Mouse (Mus musculus) stomach, embryonic 15.5 days (tissue): ENCODE measurements around the gene Gm13288. TPM values are rescaled to one million over a fixed set of nuclear protein-coding genes. Genes with fewer than 3 reads are reported as not detected.
A peak's percentile ranks its signal among the peaks of the same experiment; 100 is the strongest.
"Not testable (repeated sequence)": the region's sequence is repeated elsewhere in the genome, so short reads cannot be mapped to it uniquely, and the experiment has no call there.

Experiments used
- ATAC-seq: fragments of 200-750 bp; cut with Nextera tagmentation; 2 replicates; pipeline ENCODE4 v1.8.0; 2017; ENCODE audit warnings: low read depth, moderate number of reproducible peaks, moderate TSS enrichment; ENCODE audit not compliant: insufficient read depth, low FRiP score
- H3K27ac ChIP-seq: fragments of 300-500 bp; sonication (generic); 2 replicates; pipeline ENCODE4 v1.5.1; 2015; ENCODE audit warnings: mild to moderate bottlenecking, inconsistent platforms
- H3K27me3 ChIP-seq: fragments of 300-500 bp; sonication (generic); replicated peaks from 2 replicates; pipeline ENCODE4 v1.6.1; 2015; ENCODE audit warnings: inconsistent platforms
- H3K36me3 ChIP-seq: fragments of 300-500 bp; sonication (generic); 2 replicates; pipeline ENCODE4 v1.6.1; 2015; ENCODE audit warnings: inconsistent platforms
- H3K4me1 ChIP-seq: fragments of 300-500 bp; sonication (generic); 2 replicates; pipeline ENCODE4 v1.6.1; 2015; ENCODE audit warnings: inconsistent platforms
- H3K4me2 ChIP-seq: fragments of 300-500 bp; sonication (generic); 2 replicates; pipeline ENCODE4 v1.6.1; 2015; ENCODE audit warnings: mild to moderate bottlenecking, inconsistent platforms
- H3K4me3 ChIP-seq: fragments of 300-500 bp; sonication (generic); replicated peaks from 2 replicates; pipeline ENCODE4 v1.5.1; 2015; ENCODE audit warnings: inconsistent platforms
- H3K9ac ChIP-seq: fragments of 300-500 bp; sonication (generic); 2 replicates; pipeline ENCODE4 v1.6.1; 2015; ENCODE audit warnings: inconsistent platforms
- H3K9me3 ChIP-seq: fragments of 300-500 bp; sonication (generic); 2 replicates; pipeline ENCODE4 v1.6.1; 2016; ENCODE audit warnings: inconsistent platforms
- WGBS: fragments of 180-500 bp; shearing (Covaris S2); methylation state at CpG from one replicate; pipeline ENCODE4 v1.1.7; 2015; 5-methylcytosine and 5-hydroxymethylcytosine counted together
- polyA plus RNA-seq: library from polyadenylated mRNA; unstranded; fragments of >200 nt; fragmentation: Nextera tagmentation; extraction: Ambion mirVana; gene quantifications from 2 replicates; pipeline ENCODE4 v1.2.1, GENCODE M21; 2015

Gm13288 gene
- polyA plus RNA-seq: not detected in 2 replicates

DNA sequence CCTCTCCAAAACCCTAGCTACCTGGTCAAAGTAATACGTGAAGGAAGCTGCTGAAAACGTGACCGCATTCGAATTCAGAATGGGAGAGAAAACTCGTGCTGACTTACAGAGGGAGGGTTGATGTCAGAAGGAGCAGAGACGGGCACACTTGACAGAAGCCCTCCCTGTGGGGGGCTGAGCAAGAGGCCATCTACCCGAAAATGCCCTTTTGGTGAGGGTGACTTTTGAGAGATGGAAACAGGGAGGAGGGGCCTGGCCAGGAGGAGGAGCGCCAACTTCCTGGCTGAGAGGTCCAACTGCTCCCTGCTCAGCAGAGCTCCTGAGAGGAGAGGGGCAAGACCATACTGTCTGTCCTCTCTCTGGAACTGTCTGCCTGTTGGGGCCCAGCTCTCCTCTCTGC lies at the start of gene Gm13288:
Gene Gm13288 (plus strand): TSS at position 301 of the 400 bp plus-strand sequence.
- H3K36me3 ChIP-seq, ATAC-seq, H3K9me3 ChIP-seq, H3K27ac ChIP-seq, H3K4me1 ChIP-seq, H3K4me2 ChIP-seq, H3K9ac ChIP-seq, H3K27me3 ChIP-seq: not testable (repeated sequence)
- no CpG with 5 or more reads among the region's 8 CpGs for WGBS
- H3K4me3 ChIP-seq: 0 out of 2 replicates have a peak within 1 kb of the TSS, but pooled peaks have one; percentile 23

- H3K27me3 ChIP-seq, H3K36me3 ChIP-seq, H3K9me3 ChIP-seq, H3K4me1 ChIP-seq, ATAC-seq: not testable (repeated sequence)
- 9% methylated on average over 29 of the region's 31 CpGs for WGBS
- Histone ChIP-seq H3K9ac (peak overlapping the region; percentile 16; the same call in 1 of the 2 replicates), H3K4me3 (peak overlapping the region; percentile 57), H3K4me2 (peak overlapping the region; percentile 76), H3K27ac (peak overlapping the region; percentile 98)
Measured at GRCm38 (mm10) chr4:88756581-88757513, 48.5 kb upstream of the Gm13288 start.

GRCm38 (mm10) chr4:88757628-88758031 lies 47.7 kb upstream of the Gm13288 start:
- ATAC-seq: peak; percentile 100
- H3K4me3 ChIP-seq: peak overlapping the region; percentile 57
- H3K27ac ChIP-seq: peak overlapping the region; percentile 98
- peak overlapping the region; percentile 76 for H3K4me2 ChIP-seq
- WGBS: under 1% methylated on average over 21 of the region's 21 CpGs
- H3K27me3 ChIP-seq, H3K9me3 ChIP-seq, H3K36me3 ChIP-seq, H3K4me1 ChIP-seq: not testable (repeated sequence)
- H3K9ac ChIP-seq: peak overlapping the region; percentile 16; the same call in 1 of the 2 replicates

GRCm38 (mm10) chr4:88758751-88759150 lies 46.6 kb upstream of the Gm13288 start:
- not testable (repeated sequence) for H3K9ac ChIP-seq, ATAC-seq, H3K4me1 ChIP-seq, H3K9me3 ChIP-seq, H3K4me2 ChIP-seq, H3K27me3 ChIP-seq, H3K27ac ChIP-seq, H3K36me3 ChIP-seq, H3K4me3 ChIP-seq
- 81% methylated on average over 9 of the region's 9 CpGs for WGBS

DNA sequence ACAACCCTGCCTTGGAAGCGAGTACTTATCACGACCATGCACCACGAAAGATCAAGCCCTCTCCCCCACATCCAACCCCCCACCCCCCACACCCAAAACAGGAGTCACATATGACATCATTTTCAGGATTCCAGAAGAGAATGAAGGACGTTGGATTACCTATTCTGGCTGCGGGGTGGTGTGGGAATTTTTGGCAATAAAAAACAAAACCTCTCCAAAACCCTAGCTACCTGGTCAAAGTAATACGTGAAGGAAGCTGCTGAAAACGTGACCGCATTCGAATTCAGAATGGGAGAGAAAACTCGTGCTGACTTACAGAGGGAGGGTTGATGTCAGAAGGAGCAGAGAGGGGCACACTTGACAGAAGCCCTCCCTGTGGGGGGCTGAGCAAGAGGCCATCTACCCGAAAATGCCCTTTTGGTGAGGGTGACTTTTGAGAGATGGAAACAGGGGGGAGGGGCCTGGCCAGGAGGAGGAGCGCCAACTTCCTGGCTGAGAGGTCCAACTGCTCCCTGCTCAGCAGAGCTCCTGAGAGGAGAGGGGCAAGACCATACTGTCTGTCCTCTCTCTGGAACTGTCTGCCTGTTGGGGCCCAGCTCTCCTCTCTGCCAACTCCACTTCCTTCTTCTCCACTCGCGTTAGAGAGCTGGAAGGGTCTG lies 45.6 kb upstream of the Gm13288 start, which contains the start of gene Gm13283:
Gene Gm13283 (plus strand): TSS at position 510 of the 659 bp plus-strand sequence.
- peak within 1 kb of the TSS; percentile 49 for H3K4me2 ChIP-seq
- H3K36me3 ChIP-seq, H3K27me3 ChIP-seq, H3K9ac ChIP-seq, H3K4me1 ChIP-seq, H3K9me3 ChIP-seq, ATAC-seq: not testable (repeated sequence)
- peak within 1 kb of the TSS; percentile 71 for H3K27ac ChIP-seq
- WGBS: 16% methylated on average over 11 of the region's 14 CpGs
- peak within 1 kb of the TSS; percentile 36 for H3K4me3 ChIP-seq

GRCm38 (mm10) chr4:88760431-88760830 lies 44.9 kb upstream of the Gm13288 start:
- WGBS: 0% methylated on average over 26 of the region's 28 CpGs
- Histone ChIP-seq H3K27ac (peak overlapping the region; percentile 71), H3K4me3 (peak overlapping the region; percentile 36), H3K4me2 (peak overlapping the region; percentile 49)
- not testable (repeated sequence) for H3K36me3 ChIP-seq, H3K4me1 ChIP-seq, H3K9ac ChIP-seq, ATAC-seq, H3K27me3 ChIP-seq, H3K9me3 ChIP-seq

- not testable (repeated sequence) for H3K36me3 ChIP-seq, H3K27me3 ChIP-seq, ATAC-seq, H3K4me3 ChIP-seq, H3K4me1 ChIP-seq, H3K27ac ChIP-seq, H3K4me2 ChIP-seq, H3K9ac ChIP-seq, H3K9me3 ChIP-seq
- 61% methylated on average over 6 of the region's 8 CpGs for WGBS
Measured at GRCm38 (mm10) chr4:88761776-88762175, 43.6 kb upstream of the Gm13288 start.

GRCm38 (mm10) chr4:88762341-88762740 lies 43.0 kb upstream of the Gm13288 start:
- H3K27me3 ChIP-seq, H3K4me1 ChIP-seq, ATAC-seq, H3K9ac ChIP-seq, H3K4me2 ChIP-seq, H3K36me3 ChIP-seq, H3K4me3 ChIP-seq, H3K27ac ChIP-seq, H3K9me3 ChIP-seq: not testable (repeated sequence)
- 47% methylated on average over 9 of the region's 9 CpGs for WGBS

- 4% methylated on average over 25 of the region's 42 CpGs for WGBS
- H3K27ac ChIP-seq: peak overlapping the region; percentile 69; the same call in 1 of the 2 replicates
- H3K27me3 ChIP-seq, H3K9ac ChIP-seq, H3K36me3 ChIP-seq, H3K4me1 ChIP-seq, H3K9me3 ChIP-seq, ATAC-seq: not testable (repeated sequence)
- peak overlapping the region; percentile 38 for H3K4me3 ChIP-seq
- peak overlapping the region; percentile 51 for H3K4me2 ChIP-seq
Measured at GRCm38 (mm10) chr4:88763384-88764018, 41.8 kb upstream of the Gm13288 start.

DNA sequence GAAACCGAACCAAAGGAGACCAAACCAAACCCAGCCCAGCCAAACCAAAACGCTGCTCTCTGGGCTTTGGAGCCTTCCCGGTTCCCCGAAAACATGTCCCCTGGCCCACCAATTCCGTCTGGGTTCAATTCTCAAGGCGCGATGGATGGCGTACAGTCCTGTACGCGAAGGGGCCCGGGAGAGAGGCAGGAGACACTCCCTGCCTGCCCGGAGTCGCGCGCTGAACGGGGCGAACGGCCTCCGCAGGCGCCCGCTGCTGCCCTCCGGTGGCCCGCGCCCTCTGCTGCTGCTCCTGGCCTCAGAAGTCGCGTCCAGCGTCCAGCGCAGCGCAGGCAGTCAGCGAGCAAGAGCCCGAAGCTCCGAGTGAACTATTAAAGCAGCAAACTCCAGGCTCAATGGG lies 31.8 kb upstream of the Gm13288 start, which contains the start of gene Gm13290:
Gene Gm13290 (plus strand): TSS at position 301 of the 400 bp plus-strand sequence.
- H3K4me3 ChIP-seq, H3K9ac ChIP-seq, H3K4me2 ChIP-seq, H3K4me1 ChIP-seq, H3K9me3 ChIP-seq, ATAC-seq, H3K27me3 ChIP-seq, H3K36me3 ChIP-seq, H3K27ac ChIP-seq: not testable (repeated sequence)
- WGBS: no CpG with 5 or more reads among the region's 32 CpGs

DNA sequence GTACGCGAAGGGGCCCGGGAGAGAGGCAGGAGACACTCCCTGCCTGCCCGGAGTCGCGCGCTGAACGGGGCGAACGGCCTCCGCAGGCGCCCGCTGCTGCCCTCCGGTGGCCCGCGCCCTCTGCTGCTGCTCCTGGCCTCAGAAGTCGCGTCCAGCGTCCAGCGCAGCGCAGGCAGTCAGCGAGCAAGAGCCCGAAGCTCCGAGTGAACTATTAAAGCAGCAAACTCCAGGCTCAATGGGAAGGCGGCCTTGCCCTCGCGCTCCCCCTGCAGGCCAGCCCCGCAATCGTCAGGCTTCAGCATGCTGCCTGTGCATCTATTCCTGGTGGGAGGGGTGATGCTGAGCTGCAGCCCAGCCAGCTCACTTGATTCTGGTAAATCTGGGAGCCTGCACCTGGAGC lies 28.7 kb upstream of the Gm13288 start, which contains the start of gene Gm13289:
Gene Gm13289 (plus strand): TSS at position 301 of the 400 bp plus-strand sequence.
- not testable (repeated sequence) for H3K27me3 ChIP-seq, H3K4me1 ChIP-seq, ATAC-seq, H3K27ac ChIP-seq, H3K9me3 ChIP-seq, H3K4me3 ChIP-seq, H3K36me3 ChIP-seq, H3K4me2 ChIP-seq, H3K9ac ChIP-seq
- no CpG with 5 or more reads among the region's 29 CpGs for WGBS
